Mouse (Mus musculus): ENCODE data around the gene Slc1a6.
"Not testable (repeated sequence)": the region's sequence is repeated elsewhere in the genome, so short reads cannot be mapped to it uniquely, and the experiment has no call there.

The Slc1a6 gene

GRCm38 (mm10) chr10:78779981-78780651, at the start of gene Slc1a6:
Slc1a6 (plus strand) TSS chr10:78780496.
- DNase-seq (ENCODE audit: low spot score in 2 of 2) = no peak

- no peak for DNase-seq (ENCODE audit: low spot score in 2 of 2)
Measured at GRCm38 (mm10) chr10:78739821-78740220, 40.5 kb upstream of the Slc1a6 start.

GRCm38 (mm10) chr10:78743721-78744120, 36.6 kb upstream of the Slc1a6 start:
- DNase-seq (ENCODE audit: low spot score in 2 of 2) = no peak

- DNase-seq (ENCODE audit: low spot score in 2 of 2) = no peak
Measured at GRCm38 (mm10) chr10:78745453-78746232, 34.7 kb upstream of the Slc1a6 start.

GRCm38 (mm10) chr10:78747035-78747721, 33.1 kb upstream of the Slc1a6 start:
- DNase-seq (ENCODE audit: low spot score in 2 of 2) = no peak

GRCm38 (mm10) chr10:78748161-78748560, 32.1 kb upstream of the Slc1a6 start:
- DNase-seq (ENCODE audit: low spot score in 2 of 2) = no peak

GRCm38 (mm10) chr10:78748946-78749345, 31.4 kb upstream of the Slc1a6 start:
- DNase-seq (ENCODE audit: low spot score in 2 of 2) = no peak

GRCm38 (mm10) chr10:78752452-78753191, 27.7 kb upstream of the Slc1a6 start, which contains the start of gene Ccdc105:
Ccdc105 (minus strand) TSS chr10:78753065.
- DNase-seq (ENCODE audit: low spot score in 2 of 2) = no peak

GRCm38 (mm10) chr10:78756021-78756420, 24.3 kb upstream of the Slc1a6 start:
- peak in 1 of 2 experiments; percentile 28 for DNase-seq (ENCODE audit: low spot score in 2 of 2)

- no peak for DNase-seq (ENCODE audit: low spot score in 2 of 2)
Measured at GRCm38 (mm10) chr10:78765570-78765969, 14.7 kb upstream of the Slc1a6 start.

- DNase-seq (ENCODE audit: low spot score in 2 of 2) = no peak
Measured at GRCm38 (mm10) chr10:78775830-78776229, 4.5 kb upstream of the Slc1a6 start.

- DNase-seq (ENCODE audit: low spot score in 2 of 2) = no peak
Measured at GRCm38 (mm10) chr10:78779527-78779926, 769 bp upstream of the Slc1a6 start.

GRCm38 (mm10) chr10:78787566-78788087, 7.3 kb downstream of the Slc1a6 start:
- no peak for DNase-seq (ENCODE audit: low spot score in 2 of 2)

- DNase-seq (ENCODE audit: low spot score in 2 of 2) = no peak
Measured at GRCm38 (mm10) chr10:78790561-78790960, 10.3 kb downstream of the Slc1a6 start.

GRCm38 (mm10) chr10:78801449-78801848, 21.2 kb downstream of the Slc1a6 start:
- DNase-seq (ENCODE audit: low spot score in 2 of 2) = no peak

GRCm38 (mm10) chr10:78812358-78813060, 32.2 kb downstream of the Slc1a6 start:
- no peak for DNase-seq (ENCODE audit: low spot score in 2 of 2)

GRCm38 (mm10) chr10:78840456-78840855, 60.2 kb downstream of the Slc1a6 start:
- not testable (repeated sequence) for DNase-seq (ENCODE audit: low spot score in 2 of 2)

- no peak for DNase-seq (ENCODE audit: low spot score in 2 of 2)
Measured at GRCm38 (mm10) chr10:78852066-78852465, 71.8 kb downstream of the Slc1a6 start, which contains the start of gene Olfr1356. Olfr1356 (minus strand) TSS chr10:78852166.

Data from thymus, postnatal 10 days (tissue).